Mouse (Mus musculus) gonadal fat pad, adult 2 months (tissue): ENCODE measurements around the gene Mysm1. TPM values are rescaled to one million over a fixed set of nuclear protein-coding genes. Genes with fewer than 3 reads are reported as not detected.

Experiments
- DNase-seq: peaks from one replicate; pipeline ENCODE4 v3.0.0-alpha.2; 2012; ENCODE audit warnings: low read depth
- polyA plus RNA-seq: library from polyadenylated mRNA; depleted of rRNA; stranded (reverse); fragments of >200 nt; gene quantifications from 2 replicates; pipeline ENCODE4 v1.2.3, GENCODE M21; 2012; rRNA removed

Mysm1 gene
- 7.2 TPM in 2 replicates for polyA plus RNA-seq

DNA sequence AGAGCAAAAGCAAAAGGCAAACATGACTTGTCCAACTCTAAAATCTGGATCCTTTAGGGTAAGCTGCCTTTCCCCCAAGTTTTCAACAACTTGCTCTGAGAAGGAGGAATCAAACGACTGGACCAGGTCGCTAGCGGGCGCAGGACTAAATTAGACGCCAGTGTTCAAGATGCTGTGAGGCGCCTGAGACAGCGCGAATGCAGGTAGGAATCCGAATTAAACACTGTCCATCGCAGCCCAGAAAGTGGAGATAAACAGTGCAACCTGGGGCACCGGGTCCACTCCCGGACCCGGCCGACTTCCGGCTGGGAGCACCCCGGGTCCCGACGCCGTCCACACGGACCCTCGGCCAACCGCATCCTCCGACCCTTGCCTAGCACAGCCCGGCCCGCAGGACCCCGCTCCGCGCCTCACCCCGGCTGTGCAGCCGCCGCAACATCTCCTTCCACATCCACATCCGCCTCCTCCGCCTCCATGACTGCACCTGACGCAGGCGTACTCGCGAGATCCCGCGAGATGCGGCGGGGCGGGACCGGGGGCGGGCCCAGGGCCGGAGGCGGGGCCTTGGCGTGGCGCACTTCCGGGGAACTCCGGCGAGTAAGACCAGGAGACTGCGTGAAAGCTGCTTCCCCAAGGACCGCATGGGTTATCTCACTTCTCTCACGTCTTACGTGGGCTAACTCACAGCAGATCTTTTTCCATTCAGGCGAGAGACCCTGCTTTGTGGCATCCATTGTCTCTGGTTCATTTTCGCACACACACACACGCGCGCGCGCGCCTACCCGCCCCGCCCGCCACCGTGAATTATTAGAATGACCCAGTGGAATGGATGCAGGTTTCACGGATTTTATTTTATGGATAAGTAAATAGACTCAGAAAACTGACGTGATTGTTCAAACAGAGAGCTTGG lies at the start of gene Mysm1:
Mysm1 (minus strand) TSS at position 511 of the 910 bp plus-strand sequence.
- DNase-seq = peak; percentile 36

- DNase-seq = no peak
Measured at GRCm38 (mm10) chr4:95025847-95026600, 47.1 kb upstream of the Mysm1 start.

- DNase-seq = no peak
Measured at GRCm38 (mm10) chr4:95023350-95023953, 44.6 kb upstream of the Mysm1 start.

DNA sequence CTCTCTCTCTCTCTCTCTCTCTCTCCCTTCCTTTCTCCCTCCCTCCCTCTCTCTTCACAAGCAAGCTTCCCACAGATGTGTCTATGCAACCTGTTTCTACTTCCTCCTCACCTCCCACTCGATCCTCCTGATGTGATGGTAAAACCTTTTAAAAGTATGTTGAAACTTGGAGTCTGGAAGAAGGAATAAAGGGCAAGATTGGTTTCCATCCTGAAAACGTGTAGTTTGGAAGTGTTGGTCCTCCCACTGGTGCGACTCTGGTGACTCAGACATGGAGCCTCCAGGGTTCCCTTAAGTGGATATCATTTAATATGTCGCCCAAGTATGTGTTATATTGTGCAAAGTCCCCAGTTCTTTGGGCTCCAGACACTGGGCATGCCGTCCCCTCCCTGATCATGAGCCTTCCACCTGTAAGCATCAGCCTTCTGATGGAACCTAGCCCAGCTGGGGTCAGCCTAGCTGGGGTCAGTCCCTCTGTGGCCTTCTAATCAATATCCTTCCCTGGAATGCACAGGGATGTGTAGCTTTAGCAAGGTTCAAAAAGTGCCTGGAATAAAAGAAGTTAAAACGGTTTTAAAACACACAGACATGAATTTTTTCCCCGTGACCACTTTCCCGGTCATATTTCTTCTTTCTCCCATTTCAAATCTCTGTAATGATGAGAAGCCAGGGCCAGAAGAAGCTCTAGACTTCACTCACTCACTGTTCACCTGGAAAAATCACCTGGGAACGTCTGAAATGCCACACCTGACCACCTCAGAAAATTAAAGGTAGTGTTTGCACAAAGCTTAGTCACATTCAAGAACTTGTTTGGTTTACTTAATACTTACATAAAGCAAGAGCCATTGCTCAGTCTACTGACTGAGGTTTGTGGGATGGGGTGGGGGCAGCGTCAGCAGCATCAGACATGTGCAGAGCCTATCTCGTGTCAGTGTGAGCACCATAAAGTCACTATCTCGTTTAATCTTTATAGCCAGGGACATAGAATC lies 43.0 kb upstream of the Mysm1 start:
- no peak for DNase-seq

DNA sequence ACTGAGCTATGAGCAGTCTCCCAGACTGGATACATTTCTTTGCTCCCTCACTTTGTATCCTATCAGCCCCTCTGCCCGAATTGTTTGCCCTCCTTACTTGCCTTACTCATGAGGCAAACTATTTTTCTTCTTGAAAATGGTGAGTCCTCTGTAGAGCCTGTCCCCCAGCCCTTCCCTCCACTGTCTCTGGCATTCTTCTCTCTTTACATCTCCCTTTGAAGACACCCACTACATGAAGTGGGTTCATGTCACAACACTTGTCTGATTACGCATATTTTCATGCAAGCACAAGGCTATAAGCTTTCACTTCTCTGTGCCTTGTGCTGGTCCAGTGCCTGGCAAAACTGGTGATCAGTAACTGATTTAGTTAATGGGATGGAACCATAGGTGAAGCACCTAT lies 41.3 kb upstream of the Mysm1 start:
- no peak for DNase-seq

DNA sequence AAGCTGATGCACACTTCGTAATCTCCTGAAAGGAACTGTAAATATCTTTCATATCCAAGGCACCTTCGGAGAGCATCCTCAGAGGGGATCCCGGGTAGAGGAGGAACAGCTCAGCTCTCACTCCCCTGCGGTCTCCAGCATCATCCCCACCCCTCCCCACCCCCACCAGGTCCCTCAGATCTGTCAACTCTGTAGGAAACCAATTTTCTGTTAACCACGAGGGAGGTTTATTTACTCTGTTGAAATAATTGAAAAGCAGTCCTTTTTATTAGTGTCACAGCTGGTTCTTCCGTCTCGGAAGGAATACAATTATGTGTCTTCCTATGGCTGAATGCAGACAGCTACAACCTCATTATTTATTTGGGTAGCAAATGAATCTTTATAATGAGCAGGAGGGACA lies 39.3 kb upstream of the Mysm1 start:
- no peak for DNase-seq

DNA sequence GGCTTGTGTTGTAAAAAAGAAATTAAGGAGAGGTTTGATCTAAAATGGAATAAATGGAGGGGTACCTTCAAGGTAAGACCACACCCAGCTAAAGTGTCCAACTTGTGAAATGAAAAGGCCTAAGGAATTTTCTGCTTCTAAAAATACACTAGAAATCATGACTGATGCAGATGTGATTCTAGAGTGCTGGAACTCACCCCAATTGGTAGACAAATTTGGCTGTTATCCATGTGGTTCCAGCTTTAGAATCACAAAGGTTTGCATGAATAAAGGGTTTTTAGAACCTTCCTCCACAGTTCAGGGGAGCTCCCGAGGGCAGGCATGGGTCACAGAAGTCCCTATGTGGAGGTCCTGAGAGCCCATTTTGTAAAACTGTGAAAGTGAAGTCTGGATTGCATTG lies 33.8 kb upstream of the Mysm1 start:
- no peak for DNase-seq

- DNase-seq = no peak
Measured at GRCm38 (mm10) chr4:95012256-95012655, 33.4 kb upstream of the Mysm1 start.

DNA sequence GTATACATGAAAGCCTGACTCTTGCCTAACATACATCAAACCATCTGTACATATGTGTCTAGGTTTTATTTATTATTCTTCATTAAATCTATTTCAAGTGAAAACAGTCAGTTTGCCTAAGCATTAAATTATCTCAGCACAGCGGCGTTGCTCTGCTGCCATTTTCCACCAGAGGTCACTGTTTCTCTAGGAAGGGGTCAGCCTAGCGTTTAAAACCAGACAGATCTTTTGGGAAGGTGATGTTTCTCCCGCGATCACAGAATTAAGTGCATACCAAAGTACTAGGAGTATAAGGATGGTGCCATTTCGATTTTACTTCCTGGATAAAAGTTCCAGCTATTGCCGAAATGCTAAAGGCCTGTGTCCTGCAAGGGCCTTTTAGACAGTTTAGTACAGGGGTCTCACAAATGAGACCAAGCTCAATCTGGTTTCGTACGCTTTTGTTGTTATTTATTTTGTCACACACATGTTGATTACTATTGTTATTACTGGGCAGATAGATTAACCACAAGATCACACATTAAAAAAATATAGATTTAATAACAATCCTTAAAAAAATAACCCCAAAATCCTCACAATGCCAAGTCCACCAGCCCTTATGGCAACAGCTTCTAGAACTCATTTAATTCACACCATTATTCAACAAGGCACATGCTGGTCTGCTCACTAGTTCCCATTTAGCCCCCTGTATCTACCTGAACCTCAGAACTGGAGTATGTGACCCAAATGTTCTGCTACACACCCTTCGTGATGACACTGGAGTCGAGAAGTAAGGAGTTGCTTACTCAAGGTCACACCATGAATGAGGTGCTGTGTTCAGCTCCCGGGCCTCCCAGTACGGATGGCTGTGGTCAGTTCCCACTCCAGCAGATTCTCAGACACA lies 29.5 kb upstream of the Mysm1 start:
- no peak for DNase-seq

DNA sequence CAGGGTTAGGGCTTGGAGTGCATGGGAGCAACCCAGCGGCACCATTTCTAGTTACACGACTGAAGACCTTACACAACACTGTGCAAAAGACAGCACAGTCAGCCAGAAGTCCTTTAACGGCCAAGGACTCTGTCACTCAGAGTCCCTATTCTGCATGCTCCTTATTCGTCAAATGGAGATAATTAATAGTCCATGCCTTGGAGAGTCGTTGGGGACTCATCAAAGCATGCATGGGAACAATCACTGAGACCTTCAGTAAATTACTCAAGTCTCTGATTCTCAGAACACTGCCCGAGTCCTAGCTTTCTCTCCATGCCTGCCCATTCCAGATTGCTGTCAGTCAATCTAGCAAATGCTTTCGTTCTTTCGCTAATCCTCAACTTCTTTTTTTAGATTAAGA lies 28.9 kb upstream of the Mysm1 start:
- no peak for DNase-seq

GRCm38 (mm10) chr4:95005251-95005830 lies 26.4 kb upstream of the Mysm1 start:
- DNase-seq = no peak

DNA sequence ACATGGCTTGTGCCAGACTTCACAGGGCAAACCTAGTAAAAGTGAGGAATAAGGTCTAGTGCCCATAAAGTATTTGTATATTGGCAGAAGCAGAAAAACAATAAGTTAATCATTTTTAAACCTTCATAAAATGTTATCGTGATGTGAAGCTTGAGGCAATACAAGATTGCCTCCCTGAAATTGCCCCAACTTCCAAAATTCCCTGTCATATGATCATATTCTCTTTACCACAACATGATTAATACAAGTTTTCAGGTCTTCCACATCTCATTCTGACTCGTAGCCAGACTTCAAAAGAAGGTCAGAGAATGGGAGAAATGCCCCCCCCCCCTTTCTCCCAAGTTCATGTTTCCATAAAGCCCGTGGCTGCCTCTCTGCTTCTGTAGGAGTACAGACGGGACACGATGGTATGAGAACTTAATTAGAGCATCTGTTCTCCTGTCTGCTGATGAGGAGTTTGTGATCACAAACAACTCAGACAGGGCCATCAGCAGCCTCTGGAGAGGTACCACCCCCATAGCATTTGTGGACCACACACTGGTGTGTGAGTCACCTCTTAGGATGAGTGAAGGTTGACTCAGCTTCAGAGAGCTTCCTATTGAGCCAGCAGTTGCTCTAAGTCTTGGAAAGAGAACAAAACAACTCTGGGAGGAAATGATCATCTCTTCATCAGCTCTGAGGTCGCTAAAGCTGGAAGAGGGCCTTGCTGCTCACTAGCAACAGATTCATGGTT lies 22.3 kb upstream of the Mysm1 start:
- DNase-seq = no peak

DNA sequence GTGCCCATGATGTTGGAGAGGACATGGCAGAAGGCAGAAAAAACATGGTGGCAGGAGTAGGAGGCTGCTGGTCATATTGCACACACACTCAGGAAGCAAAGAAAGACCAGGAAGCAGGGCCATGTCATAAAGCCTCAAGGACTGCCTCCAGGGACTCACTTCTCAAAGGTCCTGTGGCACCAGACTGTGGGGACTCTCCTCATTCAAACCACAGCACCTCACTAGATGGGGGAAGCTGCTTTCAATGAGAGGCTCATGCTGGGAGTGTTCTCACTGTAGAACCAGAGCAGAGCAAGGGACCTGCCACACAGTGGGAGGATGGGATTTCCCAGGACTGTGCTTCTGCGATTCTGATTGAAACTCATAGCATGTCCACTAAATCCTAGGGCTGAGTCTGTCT lies 21.2 kb upstream of the Mysm1 start:
- DNase-seq = no peak

DNA sequence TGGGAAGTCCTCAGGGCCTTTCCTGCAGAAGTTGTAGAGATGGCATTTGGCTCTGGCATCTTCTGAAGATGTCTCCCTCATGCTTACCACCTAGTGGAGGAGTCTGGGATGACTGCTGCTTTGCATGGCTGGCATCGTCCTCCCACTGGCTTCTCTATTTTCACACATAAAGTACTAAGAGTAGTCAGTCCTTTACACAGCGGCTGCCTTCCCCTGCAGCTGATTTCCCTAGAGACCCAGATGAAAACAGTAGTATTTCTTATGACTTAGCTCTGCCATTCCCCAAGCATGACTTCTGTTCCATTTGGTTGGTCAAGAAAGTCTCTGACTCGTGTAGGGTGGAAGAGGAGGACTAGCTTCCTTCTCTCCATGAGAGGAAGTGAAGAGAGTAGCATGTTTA lies 20.3 kb upstream of the Mysm1 start:
- DNase-seq = no peak

DNA sequence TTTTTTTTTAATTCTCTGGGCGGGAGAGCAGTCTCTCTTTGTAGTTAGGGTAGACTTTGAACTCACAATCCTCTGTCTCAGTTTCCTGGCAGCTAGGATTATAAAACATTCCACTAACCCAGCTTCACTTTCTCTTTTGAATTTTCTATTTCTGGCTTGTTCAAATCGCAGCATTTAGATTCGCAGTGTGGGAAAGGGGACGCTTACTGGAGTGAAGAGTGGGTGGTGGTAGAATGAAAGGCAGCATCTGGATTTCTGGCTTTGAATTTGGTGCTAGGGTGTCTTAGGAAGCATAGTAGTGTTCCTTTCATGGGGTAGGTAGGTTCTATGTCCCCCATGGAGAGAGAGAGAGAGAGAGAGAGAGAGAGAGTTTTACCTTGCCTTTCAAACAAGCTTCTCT lies 17.0 kb upstream of the Mysm1 start:
- DNase-seq = no peak

DNA sequence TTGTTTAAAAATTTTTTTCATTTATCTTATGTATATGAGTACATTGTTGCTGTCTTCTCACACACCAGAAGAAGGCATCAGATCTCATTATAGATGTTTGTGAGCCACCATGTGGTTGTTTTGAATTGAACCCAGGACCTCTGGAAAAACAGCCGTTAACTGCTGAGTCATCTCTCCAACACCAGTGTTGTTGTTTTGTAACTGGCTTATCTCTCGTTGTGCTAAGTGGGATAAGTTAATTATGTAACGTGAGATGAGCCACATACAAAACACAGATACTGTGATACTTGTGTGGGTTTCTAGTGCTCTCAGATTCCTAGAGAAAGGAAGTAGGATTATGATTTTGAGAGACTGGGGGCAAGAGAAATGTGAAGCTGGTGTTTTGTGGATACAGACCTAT lies 11.3 kb upstream of the Mysm1 start:
- DNase-seq = no peak

DNA sequence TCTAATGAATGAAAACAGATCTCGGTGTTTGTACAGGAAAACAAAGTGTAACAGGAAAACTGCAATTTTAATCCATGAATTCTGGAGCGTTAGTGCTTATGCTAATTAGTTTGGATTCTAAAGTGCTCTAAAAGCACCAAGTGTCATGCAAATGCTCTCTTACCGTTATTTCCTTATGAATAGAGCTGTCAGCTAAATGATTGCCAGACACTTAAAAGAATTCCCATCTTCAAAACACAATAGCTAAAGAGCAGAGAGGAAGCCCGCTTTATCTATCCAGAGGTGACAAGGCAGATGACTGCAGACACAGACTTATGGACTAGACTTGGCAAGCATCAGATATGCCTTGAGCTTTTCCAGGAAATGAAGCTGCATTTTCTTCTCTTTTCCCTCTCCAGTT lies 8.8 kb upstream of the Mysm1 start:
- DNase-seq = no peak

- no peak for DNase-seq
Measured at GRCm38 (mm10) chr4:94979500-94979915, 608 bp upstream of the Mysm1 start.

DNA sequence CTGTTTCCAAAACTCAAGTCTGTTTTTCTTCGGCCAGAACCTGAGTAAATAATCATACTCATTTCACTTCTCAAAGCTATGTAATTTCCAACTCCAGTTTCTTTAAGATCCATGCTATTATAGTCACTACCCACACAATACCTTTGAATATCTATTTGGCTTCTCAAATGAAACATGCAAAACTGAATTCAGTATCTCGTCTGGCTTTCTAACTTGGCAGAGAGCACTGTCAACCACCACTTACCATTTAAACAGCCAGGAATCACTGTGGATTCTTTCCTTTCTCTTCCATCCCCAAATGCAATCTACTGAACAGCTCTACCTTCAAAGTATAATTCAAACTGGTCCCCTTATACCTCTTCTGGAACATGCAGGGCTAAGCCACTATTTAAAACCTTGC lies 5.6 kb downstream of the Mysm1 start:
- DNase-seq = no peak
